Mouse (Mus musculus): ENCODE measurements around the gene Tuba4a. TPM values are rescaled to one million over a fixed set of nuclear protein-coding genes. Genes with fewer than 3 reads are reported as not detected.

Tuba4a gene
- polyA plus RNA-seq, 1 experiment from 2014 or later, result 32.1 TPM

Small RNA genes lying within 50 kb of the gene (microRNA-seq; reads per million reads assigned to microRNA genes)
- not detected for gene Gm27943

Other genes with a start within 250 kb of the Tuba4a start
- gene Nhej1, start 94.7 kb downstream of the Tuba4a start, polyA plus RNA-seq (2014; fragmentation: Nextera tagmentation; extraction: Ambion mirVana), result 9.7 and 10.7 TPM in 2 replicates
- gene Slc23a3, start 86.0 kb downstream of the Tuba4a start, polyA plus RNA-seq (2014; fragmentation: Nextera tagmentation; extraction: Ambion mirVana), result 0.84 and 2.4 TPM in 2 replicates
- gene Cnppd1, start 77.2 kb downstream of the Tuba4a start, polyA plus RNA-seq (2014; fragmentation: Nextera tagmentation; extraction: Ambion mirVana), result 25.8 and 35.7 TPM in 2 replicates
- gene Retreg2, start 77.1 kb downstream of the Tuba4a start, polyA plus RNA-seq (2014; fragmentation: Nextera tagmentation; extraction: Ambion mirVana), result 36.6 and 56.0 TPM in 2 replicates
- gene Zfand2b, start 51.2 kb downstream of the Tuba4a start, polyA plus RNA-seq (2014; fragmentation: Nextera tagmentation; extraction: Ambion mirVana), result 39.6 and 40.0 TPM in 2 replicates
- 19.4 and 23.8 TPM in 2 replicates for gene Abcb6, start 39.5 kb downstream of the Tuba4a start, polyA plus RNA-seq (2014; fragmentation: Nextera tagmentation; extraction: Ambion mirVana)
- gene Ankzf1, start 27.7 kb downstream of the Tuba4a start, polyA plus RNA-seq (2014; fragmentation: Nextera tagmentation; extraction: Ambion mirVana), result 16.7 and 21.1 TPM in 2 replicates
- 18.5 and 26.0 TPM in 2 replicates for gene Atg9a, start 27.7 kb downstream of the Tuba4a start, polyA plus RNA-seq (2014; fragmentation: Nextera tagmentation; extraction: Ambion mirVana)
- 18.1 and 34.4 TPM in 2 replicates for gene Glb1l, start 9.1 kb downstream of the Tuba4a start, polyA plus RNA-seq (2014; fragmentation: Nextera tagmentation; extraction: Ambion mirVana)
- gene Stk16, start 9.0 kb downstream of the Tuba4a start, polyA plus RNA-seq (2014; fragmentation: Nextera tagmentation; extraction: Ambion mirVana), result 125 and 129 TPM in 2 replicates
- gene A630095N17Rik, start 12.2 kb upstream of the Tuba4a start, polyA plus RNA-seq (2014; fragmentation: Nextera tagmentation; extraction: Ambion mirVana), result not detected in 2 replicates
- gene Dnajb2, start 16.5 kb upstream of the Tuba4a start, polyA plus RNA-seq (2014; fragmentation: Nextera tagmentation; extraction: Ambion mirVana), result 13.2 and 14.4 TPM in 2 replicates
- 0.08 TPM in 1 of 2 replicates, not detected in the other for gene Ptprn, start 44.6 kb upstream of the Tuba4a start, polyA plus RNA-seq (2014; fragmentation: Nextera tagmentation; extraction: Ambion mirVana)
- not detected in 2 replicates for gene Resp18, start 58.5 kb upstream of the Tuba4a start, polyA plus RNA-seq (2014; fragmentation: Nextera tagmentation; extraction: Ambion mirVana)
- 146 and 150 TPM in 2 replicates for gene Dnpep, start 98.1 kb upstream of the Tuba4a start, polyA plus RNA-seq (2014; fragmentation: Nextera tagmentation; extraction: Ambion mirVana)
- 41.5 and 51.6 TPM in 2 replicates for gene Des, start 140.5 kb upstream of the Tuba4a start, polyA plus RNA-seq (2014; fragmentation: Nextera tagmentation; extraction: Ambion mirVana)
- gene Speg, start 155.4 kb upstream of the Tuba4a start, polyA plus RNA-seq (2014; fragmentation: Nextera tagmentation; extraction: Ambion mirVana), result 39.6 and 43.5 TPM in 2 replicates
- 65.2 and 67.6 TPM in 2 replicates for gene Gmppa, start 216.1 kb upstream of the Tuba4a start, polyA plus RNA-seq (2014; fragmentation: Nextera tagmentation; extraction: Ambion mirVana)
- gene Asic4, start 230.6 kb upstream of the Tuba4a start, polyA plus RNA-seq (2014; fragmentation: Nextera tagmentation; extraction: Ambion mirVana), result 0.32 and 0.41 TPM in 2 replicates

Data from kidney, embryonic 14.5 days (tissue).